Mouse (Mus musculus): ENCODE measurements around the gene Pde3a. TPM values are rescaled to one million over a fixed set of nuclear protein-coding genes. Genes with fewer than 3 reads are reported as not detected.

The Pde3a gene
- polyA plus RNA-seq, 1 experiment: 0.04 TPM

GRCm38 (mm10) chr6:141292826-141293459 lies 43.9 kb downstream of the Pde3a start:
- no peaks in the 10 kb centered on the region for H3K4me1 ChIP-seq (ENCODE audit: control insufficient read depth, insufficient read depth, low read length)
- TF ChIP-seq POLR2A (IDR thresholded peaks at IDR 0.05; ENCODE audit: insufficient read depth, low read length) (no peak), EP300 (IDR thresholded peaks at IDR 0.05; ENCODE audit: insufficient read depth, low read depth, low read length) (no peak), CTCF (IDR thresholded peaks at IDR 0.05; ENCODE audit: low read depth, low read length) (no peak)
- H3K27ac ChIP-seq (ENCODE audit: insufficient read depth, low read length): no peak overlapping the region
- no peaks in the 10 kb centered on the region for H3K36me3 ChIP-seq (ENCODE audit: control insufficient read depth, insufficient read depth, low read length, poor library complexity, severe bottlenecking)
- no peaks in the 10 kb centered on the region for H3K9me3 ChIP-seq (replicated peaks; ENCODE audit: control insufficient read depth, insufficient read depth, low read length, poor library complexity, severe bottlenecking)
- H3K27me3 ChIP-seq (ENCODE audit: control insufficient read depth, insufficient read depth, low read length, poor library complexity, severe bottlenecking): no peaks in the 10 kb centered on the region
- no peak overlapping the region for H3K4me3 ChIP-seq (ENCODE audit: low read depth, low read length)
- H3K9ac ChIP-seq (ENCODE audit: low read depth, poor library complexity, severe bottlenecking): no peak overlapping the region

GRCm38 (mm10) chr6:141293460-141293853 lies 44.4 kb downstream of the Pde3a start:
- no peaks in the 10 kb centered on the region for H3K36me3 ChIP-seq (ENCODE audit: control insufficient read depth, insufficient read depth, low read length, poor library complexity, severe bottlenecking)

GRCm38 (mm10) chr6:141295264-141295663 lies 46.2 kb downstream of the Pde3a start:
- Histone ChIP-seq H3K4me1 (ENCODE audit: control insufficient read depth, insufficient read depth, low read length) (no peaks in the 10 kb centered on the region), H3K9ac (ENCODE audit: low read depth, poor library complexity, severe bottlenecking) (no peak overlapping the region), H3K9me3 (replicated peaks; ENCODE audit: control insufficient read depth, insufficient read depth, low read length, poor library complexity, severe bottlenecking) (no peaks in the 10 kb centered on the region), H3K27ac (ENCODE audit: insufficient read depth, low read length) (no peak overlapping the region), H3K4me3 (ENCODE audit: low read depth, low read length) (no peak overlapping the region), H3K27me3 (ENCODE audit: control insufficient read depth, insufficient read depth, low read length, poor library complexity, severe bottlenecking) (no peaks in the 10 kb centered on the region), H3K36me3 (ENCODE audit: control insufficient read depth, insufficient read depth, low read length, poor library complexity, severe bottlenecking) (no peaks in the 10 kb centered on the region)
- TF ChIP-seq POLR2A (IDR thresholded peaks at IDR 0.05; ENCODE audit: insufficient read depth, low read length) (no peak), EP300 (IDR thresholded peaks at IDR 0.05; ENCODE audit: insufficient read depth, low read depth, low read length) (no peak), CTCF (IDR thresholded peaks at IDR 0.05; ENCODE audit: low read depth, low read length) (no peak)

More at GRCm38 (mm10) chr6:141293460-141293853, 44.4 kb downstream of the Pde3a start:
- Histone ChIP-seq H3K9ac (ENCODE audit: low read depth, poor library complexity, severe bottlenecking) (no peak overlapping the region), H3K4me3 (ENCODE audit: low read depth, low read length) (no peak overlapping the region), H3K4me1 (ENCODE audit: control insufficient read depth, insufficient read depth, low read length) (no peaks in the 10 kb centered on the region), H3K9me3 (replicated peaks; ENCODE audit: control insufficient read depth, insufficient read depth, low read length, poor library complexity, severe bottlenecking) (no peaks in the 10 kb centered on the region), H3K27me3 (ENCODE audit: control insufficient read depth, insufficient read depth, low read length, poor library complexity, severe bottlenecking) (no peaks in the 10 kb centered on the region), H3K27ac (ENCODE audit: insufficient read depth, low read length) (no peak overlapping the region)
- TF ChIP-seq CTCF (IDR thresholded peaks at IDR 0.05; ENCODE audit: low read depth, low read length): no peak
- no peak for TF ChIP-seq EP300 (IDR thresholded peaks at IDR 0.05; ENCODE audit: insufficient read depth, low read depth, low read length)
- TF ChIP-seq POLR2A (IDR thresholded peaks at IDR 0.05; ENCODE audit: insufficient read depth, low read length): no peak

GRCm38 (mm10) chr6:141301750-141302748 lies 53.0 kb downstream of the Pde3a start:
- H3K4me3 ChIP-seq (ENCODE audit: low read depth, low read length): no peak overlapping the region
- no peaks in the 10 kb centered on the region for H3K9me3 ChIP-seq (replicated peaks; ENCODE audit: control insufficient read depth, insufficient read depth, low read length, poor library complexity, severe bottlenecking)
- no peaks in the 10 kb centered on the region for H3K4me1 ChIP-seq (ENCODE audit: control insufficient read depth, insufficient read depth, low read length)
- TF ChIP-seq CTCF (IDR thresholded peaks at IDR 0.05; ENCODE audit: low read depth, low read length): no peak
- no peak for TF ChIP-seq EP300 (IDR thresholded peaks at IDR 0.05; ENCODE audit: insufficient read depth, low read depth, low read length)
- no peak for TF ChIP-seq POLR2A (IDR thresholded peaks at IDR 0.05; ENCODE audit: insufficient read depth, low read length)
- no peak overlapping the region for H3K9ac ChIP-seq (ENCODE audit: low read depth, poor library complexity, severe bottlenecking)
- no peak overlapping the region for H3K27ac ChIP-seq (ENCODE audit: insufficient read depth, low read length)
- no peaks in the 10 kb centered on the region for H3K27me3 ChIP-seq (ENCODE audit: control insufficient read depth, insufficient read depth, low read length, poor library complexity, severe bottlenecking)
- H3K36me3 ChIP-seq (ENCODE audit: control insufficient read depth, insufficient read depth, low read length, poor library complexity, severe bottlenecking): no peaks in the 10 kb centered on the region

GRCm38 (mm10) chr6:141302842-141303241 lies 53.8 kb downstream of the Pde3a start:
- Histone ChIP-seq H3K36me3 (ENCODE audit: control insufficient read depth, insufficient read depth, low read length, poor library complexity, severe bottlenecking) (no peaks in the 10 kb centered on the region), H3K4me3 (ENCODE audit: low read depth, low read length) (no peak overlapping the region), H3K27ac (ENCODE audit: insufficient read depth, low read length) (no peak overlapping the region), H3K4me1 (ENCODE audit: control insufficient read depth, insufficient read depth, low read length) (no peaks in the 10 kb centered on the region), H3K9me3 (replicated peaks; ENCODE audit: control insufficient read depth, insufficient read depth, low read length, poor library complexity, severe bottlenecking) (no peaks in the 10 kb centered on the region), H3K27me3 (ENCODE audit: control insufficient read depth, insufficient read depth, low read length, poor library complexity, severe bottlenecking) (no peaks in the 10 kb centered on the region), H3K9ac (ENCODE audit: low read depth, poor library complexity, severe bottlenecking) (no peak overlapping the region)
- TF ChIP-seq CTCF (IDR thresholded peaks at IDR 0.05; ENCODE audit: low read depth, low read length) (no peak), EP300 (IDR thresholded peaks at IDR 0.05; ENCODE audit: insufficient read depth, low read depth, low read length) (no peak), POLR2A (IDR thresholded peaks at IDR 0.05; ENCODE audit: insufficient read depth, low read length) (no peak)

Data from ES-Bruce4 (cell line).